Mouse (Mus musculus) MEL (cell line): ENCODE results near the gene 1700113H08Rik. TPM values are rescaled to one million over a fixed set of nuclear protein-coding genes. Genes with fewer than 3 reads are reported as not detected.

ENCODE experiments used
- DNase-seq: peaks from one replicate; pipeline ENCODE4 v3.0.0; 2011; ENCODE audit warnings: low read depth, low spot score
- H3K27ac ChIP-seq: 2 replicates; pipeline ENCODE4 v1.5.1; 2012; ENCODE audit warnings: low read depth, mild to moderate bottlenecking, control low read depth, low read length, moderate library complexity; ENCODE audit not compliant: control insufficient read depth
- H3K27me3 ChIP-seq, 2 experiments: fragments of 150-350 bp in 1 of 2; sonication (generic) in 1 of 2; 2 replicates each; pipeline ENCODE4 v1.6.1; 2012; ENCODE audit warnings: low read length in 2 of 2, mild to moderate bottlenecking in 2 of 2, improper control_type of control experiment in 1 of 2, moderate library complexity in 1 of 2; ENCODE audit not compliant: insufficient read depth in 2 of 2, control insufficient read depth in 1 of 2
- H3K36me3 ChIP-seq, 2 experiments: 2 replicates each; pipeline ENCODE4 v1.6.1; 2012 to 2014; ENCODE audit warnings: low read length in 2 of 2, improper control_type of control experiment in 1 of 2, inconsistent platforms in 1 of 2, mild to moderate bottlenecking in 1 of 2; ENCODE audit not compliant: insufficient read depth in 2 of 2, control insufficient read depth in 1 of 2
- H3K4me1 ChIP-seq, 2 experiments: fragments of 150-350 bp in 1 of 2; sonication (generic) in 1 of 2; 2 replicates each; pipeline ENCODE4 v1.6.1; 2012; ENCODE audit warnings: low read length in 2 of 2, improper control_type of control experiment in 1 of 2, mild to moderate bottlenecking in 1 of 2; ENCODE audit not compliant: insufficient read depth in 2 of 2, control insufficient read depth in 1 of 2
- H3K4me3 ChIP-seq, 2 experiments: fragments of 150-350 bp in 1 of 2; sonication (generic) in 1 of 2; 2 replicates each; pipeline ENCODE4 v1.5.1; 2012; ENCODE audit warnings: low read depth in 2 of 2, low read length in 2 of 2, mild to moderate bottlenecking in 2 of 2, moderate library complexity in 2 of 2, control low read depth in 1 of 2, improper control_type of control experiment in 1 of 2; ENCODE audit not compliant: control insufficient read depth in 1 of 2, insufficient read depth in 1 of 2
- H3K79me2 ChIP-seq: 2 replicates; pipeline ENCODE4 v1.6.1; 2012; ENCODE audit warnings: mild to moderate bottlenecking, low read length, moderate library complexity; ENCODE audit not compliant: control insufficient read depth, poor library complexity, insufficient read depth
- H3K9ac ChIP-seq: 2 replicates; pipeline ENCODE4 v1.6.1; 2012; ENCODE audit warnings: low read depth, mild to moderate bottlenecking, control low read depth, low read length, moderate library complexity; ENCODE audit not compliant: control insufficient read depth, poor library complexity, severe bottlenecking
- H3K9me3 ChIP-seq: fragments of 150-350 bp; sonication (generic); replicated peaks from 2 replicates; pipeline ENCODE4 v1.6.1; 2012; ENCODE audit warnings: mild to moderate bottlenecking, low read length, improper control_type of control experiment, moderate library complexity; ENCODE audit not compliant: insufficient read depth
- BHLHE40 ChIP-seq: IDR thresholded peaks from 2 replicates; pipeline ENCODE4 v1.6.1; 2012; ENCODE audit warnings: low read depth, mild to moderate bottlenecking, inconsistent platforms, low read length, improper control_type of control experiment, borderline replicate concordance
- CHD2 ChIP-seq: IDR thresholded peaks from 2 replicates; pipeline ENCODE4 v1.6.1; 2011; ENCODE audit warnings: low read length, improper control_type of control experiment
- CTCF ChIP-seq, 3 experiments: IDR thresholded peaks in 2 of 3; conservative IDR thresholded peaks in 1 of 3; 2 replicates each; pipeline ENCODE4 v1.5.1; 2011 to 2012; ENCODE audit warnings: low read length in 3 of 3, low read depth in 2 of 3, mild to moderate bottlenecking in 2 of 3, improper control_type of control experiment in 1 of 3, inconsistent platforms in 1 of 3, mixed read lengths in 1 of 3, moderate library complexity in 1 of 3; ENCODE audit not compliant: control insufficient read depth in 1 of 3, insufficient read depth in 1 of 3, poor library complexity in 1 of 3, severe bottlenecking in 1 of 3
- ETS1 ChIP-seq: IDR thresholded peaks from 2 replicates; pipeline ENCODE4 v1.6.1; 2012; ENCODE audit warnings: low read depth, mild to moderate bottlenecking, inconsistent platforms, low read length, improper control_type of control experiment, moderate library complexity
- HCFC1 ChIP-seq: IDR thresholded peaks from 2 replicates; pipeline ENCODE4 v1.6.1; 2012; ENCODE audit warnings: low read depth, mild to moderate bottlenecking, inconsistent platforms, low read length, improper control_type of control experiment, moderate library complexity
- KAT2A ChIP-seq: conservative IDR thresholded peaks from 2 replicates; pipeline ENCODE4 v1.6.1; 2012; ENCODE audit warnings: low read depth, low read length, improper control_type of control experiment, inconsistent platforms
- MAFK ChIP-seq: IDR thresholded peaks from 2 replicates; pipeline ENCODE4 v1.6.1; 2011; ENCODE audit warnings: low read depth, mild to moderate bottlenecking, low read length, improper control_type of control experiment, borderline replicate concordance
- MAZ ChIP-seq: IDR thresholded peaks from 2 replicates; pipeline ENCODE4 v1.6.1; 2012; ENCODE audit warnings: low read depth, mild to moderate bottlenecking, inconsistent platforms, low read length, improper control_type of control experiment
- MEF2A ChIP-seq: IDR thresholded peaks from 2 replicates; pipeline ENCODE4 v1.6.1; 2014; ENCODE audit warnings: low read depth, mild to moderate bottlenecking, inconsistent platforms, low read length, improper control_type of control experiment; ENCODE audit not compliant: poor library complexity, insufficient replicate concordance, severe bottlenecking; ENCODE audit errors: extremely low read depth
- MXI1 ChIP-seq: IDR thresholded peaks from 2 replicates; pipeline ENCODE4 v1.6.1; 2011; ENCODE audit warnings: mild to moderate bottlenecking, low read depth, low read length, improper control_type of control experiment
- MYC ChIP-seq: IDR thresholded peaks from 2 replicates; pipeline ENCODE4 v1.6.1; 2011; ENCODE audit warnings: low read depth, mild to moderate bottlenecking, low read length, improper control_type of control experiment, moderate library complexity
- NELFE ChIP-seq: IDR thresholded peaks from 2 replicates; pipeline ENCODE4 v1.6.1; 2011; ENCODE audit warnings: low read depth, low read length, improper control_type of control experiment
- POLR2A ChIP-seq, 2 experiments: IDR thresholded peaks; 2 replicates each; pipeline ENCODE4 v1.6.1; 2011 to 2012; ENCODE audit warnings: low read length in 2 of 2, mild to moderate bottlenecking in 2 of 2, control low read depth in 1 of 2, improper control_type of control experiment in 1 of 2, low read depth in 1 of 2, moderate library complexity in 1 of 2; ENCODE audit not compliant: control insufficient read depth in 1 of 2, insufficient read depth in 1 of 2, poor library complexity in 1 of 2
- POLR2AphosphoS5 ChIP-seq: IDR thresholded peaks from 2 replicates; pipeline ENCODE4 v1.6.1; 2012; ENCODE audit warnings: low read depth, borderline replicate concordance, mild to moderate bottlenecking, inconsistent platforms, low read length, moderate library complexity, mixed read lengths
- RAD21 ChIP-seq: IDR thresholded peaks from 2 replicates; pipeline ENCODE4 v1.6.1; 2011; ENCODE audit warnings: mild to moderate bottlenecking, low read depth, low read length, improper control_type of control experiment
- RCOR1 ChIP-seq: IDR thresholded peaks from 2 replicates; pipeline ENCODE4 v1.6.1; 2012; ENCODE audit warnings: low read depth, mild to moderate bottlenecking, inconsistent platforms, low read length, improper control_type of control experiment
- SIN3A ChIP-seq: IDR thresholded peaks from 2 replicates; pipeline ENCODE4 v1.6.1; 2012; ENCODE audit warnings: low read length, improper control_type of control experiment, inconsistent platforms
- SMC3 ChIP-seq: IDR thresholded peaks from 2 replicates; pipeline ENCODE4 v1.6.1; 2011; ENCODE audit warnings: low read depth, low read length, improper control_type of control experiment
- TAL1 ChIP-seq: IDR thresholded peaks from 2 replicates; pipeline ENCODE4 v1.6.1; 2012; ENCODE audit warnings: mild to moderate bottlenecking, inconsistent platforms, low read length, moderate library complexity, mixed read lengths
- TBP ChIP-seq: IDR thresholded peaks from 2 replicates; pipeline ENCODE4 v1.8.0; 2011; ENCODE audit warnings: low read depth, low read length, improper control_type of control experiment
- UBTF ChIP-seq: IDR thresholded peaks from 2 replicates; pipeline ENCODE4 v1.6.1; 2012; ENCODE audit warnings: low read depth, mild to moderate bottlenecking, inconsistent platforms, low read length, improper control_type of control experiment, moderate library complexity, borderline replicate concordance; ENCODE audit not compliant: insufficient read depth
- USF1 ChIP-seq: IDR thresholded peaks from 2 replicates; pipeline ENCODE4 v1.6.1; 2014; ENCODE audit warnings: low read depth, mild to moderate bottlenecking, inconsistent platforms, low read length, improper control_type of control experiment, moderate library complexity
- ZMIZ1 ChIP-seq: IDR thresholded peaks from 2 replicates; pipeline ENCODE4 v1.6.1; 2012; ENCODE audit warnings: low read depth, mild to moderate bottlenecking, inconsistent platforms, low read length, improper control_type of control experiment, moderate library complexity
- ZNF384 ChIP-seq: IDR thresholded peaks from 2 replicates; pipeline ENCODE4 v1.6.1; 2012; ENCODE audit warnings: low read depth, mild to moderate bottlenecking, inconsistent platforms, low read length, improper control_type of control experiment
- polyA plus RNA-seq, 2 experiments: library from polyadenylated mRNA; stranded (reverse) in 1 of 2; unstranded in 1 of 2; fragments of >175 nt in 1 of 2; fragments of >200 nt in 1 of 2; gene quantifications; 2 replicates each; pipeline versions ENCODE4 v1.2.1 to v1.2.4; 2012; ENCODE audit warnings: low replicate concordance in 2 of 2, low read depth in 1 of 2; ENCODE audit not compliant: insufficient read length in 2 of 2, insufficient read depth in 1 of 2, missing spikeins in 1 of 2
- total RNA-seq: library from RNA; depleted of rRNA; stranded (reverse); fragments of 300-350 nt; gene quantifications from 2 replicates; pipeline ENCODE4 v1.2.3, GENCODE M21; 2012; rRNA removed

1700113H08Rik gene
- total RNA-seq, result not detected in 2 replicates
- not detected for polyA plus RNA-seq

GRCm38 (mm10) chr10:87057500-87058250 lies at the start of gene 1700113H08Rik:
1700113H08Rik (plus strand) TSS chr10:87058045.
- no peak for DNase-seq
- H3K27ac ChIP-seq, result no peak within 1 kb of the TSS
- no peaks in the 10 kb centered on the region for H3K4me1 ChIP-seq
- no peak within 1 kb of the TSS for H3K9ac ChIP-seq
- no peaks in the 10 kb centered on the region for H3K36me3 ChIP-seq
- no peak within 1 kb of the TSS for H3K4me3 ChIP-seq
- TF ChIP-seq RAD21, result no peak
- TF ChIP-seq BHLHE40, result no peak
- TF ChIP-seq ETS1, result no peak
- TF ChIP-seq TAL1, result no peak
- no peak for TF ChIP-seq MXI1
- no peak for TF ChIP-seq ZNF384
- no peak for TF ChIP-seq POLR2AphosphoS5
- no peak for TF ChIP-seq KAT2A
- TF ChIP-seq CTCF (IDR thresholded peaks at IDR 0.05 in 2 of 3, conservative IDR thresholded peaks at IDR 0.05 in 1 of 3; ENCODE audit: control insufficient read depth in 1 of 3, insufficient read depth in 1 of 3, low read depth in 2 of 3, low read length in 3 of 3, poor library complexity in 1 of 3, severe bottlenecking in 1 of 3), result no peak
- TF ChIP-seq UBTF, result no peak
- no peak for TF ChIP-seq CHD2
- no peak for TF ChIP-seq USF1
- no peak for TF ChIP-seq MEF2A
- no peak for TF ChIP-seq RCOR1
- TF ChIP-seq MAFK, result no peak
- TF ChIP-seq MYC, result no peak
- H3K27me3 ChIP-seq, result no peaks in the 10 kb centered on the region
- no peaks in the 10 kb centered on the region for H3K9me3 ChIP-seq
- no peaks in the 10 kb centered on the region; the same call in 1 of the 2 replicates for H3K79me2 ChIP-seq

DNA sequence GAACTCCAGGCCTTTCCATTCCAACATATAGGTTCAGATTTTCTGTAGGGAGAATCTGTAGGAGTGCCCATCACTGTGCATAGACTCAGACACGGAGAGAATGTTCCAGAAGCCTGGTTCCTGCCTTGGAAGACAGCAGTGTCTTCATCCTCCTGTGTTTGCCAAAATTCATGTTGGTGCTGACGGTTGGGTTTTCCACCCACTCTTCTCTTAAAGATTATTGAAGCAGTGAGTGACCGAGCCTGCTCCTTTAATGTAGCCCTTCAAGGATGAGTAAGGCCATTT lies 49.7 kb upstream of the 1700113H08Rik start:
- Histone ChIP-seq H3K27me3 (no peaks in the 10 kb centered on the region), H3K36me3 (no peaks in the 10 kb centered on the region; a peak in 1 of 4 replicates)
- TF ChIP-seq MAZ, result no peak
- no peak for TF ChIP-seq ZMIZ1
- TF ChIP-seq SIN3A, result no peak
- TF ChIP-seq TBP, result no peak
- no peak for TF ChIP-seq MXI1
- no peak for TF ChIP-seq HCFC1
- no peak for TF ChIP-seq MYC
- TF ChIP-seq SMC3, result no peak
- TF ChIP-seq ETS1, result no peak
- no peak for TF ChIP-seq POLR2A (IDR thresholded peaks at IDR 0.05; ENCODE audit: control insufficient read depth in 1 of 2, insufficient read depth in 1 of 2, low read depth in 1 of 2, low read length in 2 of 2, poor library complexity in 1 of 2)
- no peak for TF ChIP-seq BHLHE40
- TF ChIP-seq NELFE, result no peak
- TF ChIP-seq, all 39 proteins: peak for 0
- no peak for DNase-seq
- no peaks in the 10 kb centered on the region for H3K79me2 ChIP-seq
- H3K27ac ChIP-seq, result no peak overlapping the region
- H3K9ac ChIP-seq, result no peak overlapping the region
- no peaks in the 10 kb centered on the region for H3K9me3 ChIP-seq
- no peak overlapping the region for H3K4me3 ChIP-seq
- peaks cover 0 to 4% of the 10 kb centered on the region in 2 experiments; a peak in 2 of 4 replicates for H3K4me1 ChIP-seq
